Mouse (Mus musculus) urinary bladder, adult 18-20 months (tissue): Measurements from ENCODE around the gene Il1b.
A peak's percentile ranks its signal among the peaks of the same experiment; 100 is the strongest.

ENCODE experiments used
- DNase-seq, 2 experiments: peaks; one replicate each; pipeline ENCODE4 v3.0.0; 2022; ENCODE audit warnings: low spot score in 2 of 2, mixed read lengths in 2 of 2

The Il1b gene

DNA sequence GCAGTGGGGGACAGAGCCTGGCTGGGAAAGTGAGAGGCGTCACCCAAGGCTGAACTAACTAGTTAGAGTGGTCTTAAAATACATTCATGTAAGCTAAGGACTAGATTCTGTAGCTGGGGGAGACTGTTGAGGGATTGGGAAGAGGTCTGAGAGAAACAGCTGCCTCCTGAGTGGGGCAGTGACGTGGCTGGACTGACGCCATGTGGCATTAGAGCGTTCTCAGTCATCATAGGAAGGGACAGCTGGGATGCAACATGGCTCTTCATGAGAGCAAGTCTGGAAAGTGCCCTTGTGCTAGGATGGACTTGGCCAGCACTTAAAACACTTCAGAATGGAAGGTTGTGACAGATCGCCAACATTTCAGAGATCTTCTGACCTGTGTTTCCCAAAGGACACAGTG, 2.1 kb downstream of the Il1b start:
- no peak for DNase-seq

DNA sequence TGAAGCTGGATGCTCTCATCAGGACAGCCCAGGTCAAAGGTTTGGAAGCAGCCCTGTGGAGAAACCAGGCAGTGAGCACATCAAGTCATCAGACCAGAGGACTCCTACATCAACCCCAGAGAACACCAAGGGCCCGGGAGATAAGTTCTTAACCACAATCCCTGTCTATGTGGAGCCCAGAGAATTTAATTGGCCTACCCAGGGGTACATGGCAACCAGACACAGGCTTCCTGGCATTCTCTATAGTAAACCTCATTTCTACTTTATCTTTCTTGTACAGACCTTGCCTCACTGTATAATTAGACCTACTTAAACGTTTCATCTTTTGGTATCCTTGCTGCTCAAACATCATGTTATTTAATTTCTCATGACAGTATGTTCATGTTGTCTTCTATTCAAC, 2.8 kb downstream of the Il1b start:
- no peak for DNase-seq

DNA sequence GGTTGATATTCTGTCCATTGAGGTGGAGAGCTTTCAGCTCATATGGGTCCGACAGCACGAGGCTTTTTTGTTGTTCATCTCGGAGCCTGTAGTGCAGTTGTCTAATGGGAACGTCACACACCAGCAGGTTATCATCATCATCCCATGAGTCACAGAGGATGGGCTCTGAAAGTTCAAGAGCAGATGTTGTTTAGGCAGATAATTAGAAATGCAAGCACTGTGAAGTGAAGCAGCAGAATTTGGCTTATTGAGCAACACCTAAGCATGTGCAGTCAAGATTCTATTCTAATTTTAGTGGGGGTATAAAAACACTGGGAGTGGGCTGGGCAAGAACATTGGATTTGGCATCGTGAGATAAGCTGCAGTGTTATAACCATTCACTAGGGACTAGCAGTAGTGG, 3.7 kb downstream of the Il1b start:
- DNase-seq = no peak

GRCm38 (mm10) chr2:129360975-129361560, 9.9 kb downstream of the Il1b start:
- no peak for DNase-seq

DNA sequence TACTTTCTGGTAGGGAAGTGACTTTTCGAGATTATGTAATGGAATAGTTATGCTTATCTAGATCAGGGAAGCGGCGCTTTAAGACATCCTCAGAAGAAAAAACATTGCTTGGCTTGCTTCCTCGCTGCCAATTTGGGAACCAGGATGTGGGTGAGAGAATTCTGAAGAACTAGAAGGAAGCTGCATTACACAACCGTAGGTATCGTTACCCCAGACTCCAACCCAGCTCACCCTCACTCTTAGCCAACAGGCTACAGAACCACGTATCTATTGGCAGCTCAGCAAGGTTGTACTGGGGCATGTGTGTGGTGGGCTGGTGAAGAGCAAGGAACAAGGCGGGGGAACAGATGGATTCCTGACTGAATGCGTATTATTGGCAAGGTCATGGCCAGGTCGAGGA, 10.7 kb downstream of the Il1b start:
- DNase-seq = no peak

DNA sequence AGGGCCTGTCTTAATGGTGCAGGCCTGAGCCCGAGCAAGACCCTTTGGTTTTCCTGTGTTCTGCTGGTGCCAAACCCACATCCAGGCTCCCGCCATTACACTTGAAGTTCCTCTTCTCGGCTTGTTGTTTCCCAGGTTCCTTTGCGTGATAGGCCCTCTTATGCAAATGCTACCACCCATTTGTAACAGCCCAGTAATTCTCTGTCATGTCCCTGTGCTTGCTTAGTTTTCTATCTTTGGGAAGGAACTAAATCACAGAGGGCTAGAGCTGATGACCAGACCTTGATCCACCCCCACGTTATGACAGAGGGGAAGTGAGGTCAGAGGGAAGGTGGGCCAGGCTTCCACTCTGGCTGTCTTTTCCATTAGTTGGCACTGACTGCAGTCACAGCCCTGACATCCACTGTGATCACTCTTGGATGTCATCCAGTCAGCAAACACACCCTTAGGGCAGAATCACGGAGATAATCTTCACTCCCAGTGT, 32.8 kb downstream of the Il1b start:
- no peak for DNase-seq

- no peak for DNase-seq
Observed at GRCm38 (mm10) chr2:129333471-129333870, 37.5 kb downstream of the Il1b start.

DNA sequence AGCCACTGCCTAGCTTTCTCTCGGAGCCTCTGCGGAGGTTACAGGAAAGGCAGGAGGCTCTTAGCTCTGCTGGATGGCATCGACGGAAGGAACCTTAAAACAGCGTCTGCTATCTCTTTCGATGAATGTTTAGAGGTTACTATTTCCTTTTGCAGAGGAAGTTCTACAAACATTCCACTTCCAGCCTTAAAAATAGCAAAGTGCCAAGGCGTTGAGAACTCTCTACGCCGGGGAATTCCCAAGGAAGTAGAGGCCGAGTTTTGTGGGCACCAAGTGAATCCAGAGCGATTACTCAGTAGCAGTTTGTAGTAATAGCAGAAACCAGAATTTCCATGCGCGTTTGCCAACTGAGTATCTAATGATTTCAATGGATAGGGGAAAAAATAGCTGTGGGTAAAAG, 40.4 kb downstream of the Il1b start:
- no peak for DNase-seq

DNA sequence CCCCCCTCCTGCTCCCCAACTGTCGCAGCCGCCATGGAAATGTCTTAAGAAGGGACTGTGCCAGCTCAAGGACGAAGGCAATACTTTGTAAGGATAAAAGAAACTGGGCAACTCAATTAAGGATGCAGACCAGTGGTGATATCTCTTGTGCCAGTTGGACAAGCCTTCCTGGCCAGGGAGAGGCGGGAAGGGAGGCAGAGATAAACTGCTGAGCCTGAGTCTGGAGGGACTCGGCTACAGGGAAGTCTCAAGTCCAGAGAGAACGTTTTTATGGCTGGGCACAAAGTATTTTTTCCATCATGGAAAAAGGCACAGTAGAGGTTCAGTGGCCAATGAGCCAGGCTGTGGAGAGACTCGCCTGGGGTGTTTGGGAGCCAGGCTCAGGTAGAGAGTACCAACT, 40.9 kb downstream of the Il1b start:
- no peak for DNase-seq

- DNase-seq = no peak
Observed at GRCm38 (mm10) chr2:129328238-129328637, 42.7 kb downstream of the Il1b start.

DNA sequence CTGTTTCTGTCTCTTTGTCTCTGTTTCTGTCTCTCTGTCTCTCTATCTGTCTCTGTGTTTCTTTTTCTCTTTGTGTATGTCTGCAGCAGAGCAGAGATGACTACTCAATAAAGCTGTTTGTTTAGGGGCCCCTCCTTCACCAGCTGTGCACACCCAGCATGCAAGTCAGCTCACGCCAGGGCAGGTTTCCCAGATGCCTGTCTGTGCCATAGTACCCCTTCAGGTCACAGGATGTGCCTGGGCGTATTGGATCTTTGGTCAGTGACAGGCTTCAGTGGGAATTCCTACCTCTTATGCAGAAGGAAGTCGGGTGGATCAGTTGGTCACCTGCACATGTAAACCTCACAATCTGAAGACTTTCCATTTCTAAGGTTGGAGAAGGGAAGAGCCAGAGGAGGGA, 46.7 kb downstream of the Il1b start:
- peak; percentile 34 to 66 for DNase-seq

- DNase-seq = no peak
Observed at GRCm38 (mm10) chr2:129322117-129322635, 48.8 kb downstream of the Il1b start.

DNA sequence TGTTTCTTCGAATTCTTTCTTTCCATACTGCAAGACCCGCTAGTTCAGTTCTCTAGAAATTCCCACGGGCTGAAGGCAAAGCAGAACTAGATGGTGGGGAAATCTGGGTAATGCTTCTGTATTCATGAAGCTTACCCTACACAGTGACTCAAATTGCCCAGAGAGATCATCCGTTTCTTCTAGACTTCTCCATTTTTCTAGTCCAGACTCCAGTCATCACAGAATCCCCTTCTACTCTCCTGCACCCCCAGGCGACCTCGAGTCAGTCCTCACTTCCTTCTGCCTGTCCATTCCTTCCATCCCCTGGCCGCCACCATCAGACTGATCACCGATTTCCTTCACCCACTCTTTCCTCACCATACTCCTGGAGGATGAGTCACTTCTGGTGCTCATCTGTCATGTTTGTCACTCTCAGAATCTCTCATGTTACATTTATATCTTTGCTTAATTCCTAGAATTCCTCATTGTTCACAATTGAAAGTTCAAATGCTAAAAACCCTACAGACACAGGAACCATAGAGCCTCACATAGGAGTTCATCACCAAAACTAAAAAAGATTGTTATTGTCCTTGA, 50.8 kb downstream of the Il1b start:
- no peak for DNase-seq

DNA sequence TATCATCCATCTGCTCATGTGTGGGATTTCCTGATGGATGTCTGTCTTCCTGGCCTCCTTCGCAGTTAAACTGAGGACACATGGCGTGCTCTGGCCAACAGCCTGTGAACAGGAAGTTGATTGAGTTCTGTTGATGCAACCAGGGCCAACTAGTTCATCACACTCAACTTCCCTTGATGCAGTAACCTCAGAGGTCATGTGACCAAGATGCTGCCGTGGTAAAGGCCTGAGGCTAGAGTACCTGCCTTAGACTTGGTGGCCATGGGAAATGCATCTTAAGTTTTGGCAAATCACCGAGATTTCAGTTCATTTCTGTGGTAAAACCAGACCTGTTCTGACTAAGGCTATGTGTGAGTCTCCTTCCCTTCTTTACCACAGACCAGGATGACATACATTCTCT, 55.1 kb downstream of the Il1b start:
- DNase-seq = no peak

DNA sequence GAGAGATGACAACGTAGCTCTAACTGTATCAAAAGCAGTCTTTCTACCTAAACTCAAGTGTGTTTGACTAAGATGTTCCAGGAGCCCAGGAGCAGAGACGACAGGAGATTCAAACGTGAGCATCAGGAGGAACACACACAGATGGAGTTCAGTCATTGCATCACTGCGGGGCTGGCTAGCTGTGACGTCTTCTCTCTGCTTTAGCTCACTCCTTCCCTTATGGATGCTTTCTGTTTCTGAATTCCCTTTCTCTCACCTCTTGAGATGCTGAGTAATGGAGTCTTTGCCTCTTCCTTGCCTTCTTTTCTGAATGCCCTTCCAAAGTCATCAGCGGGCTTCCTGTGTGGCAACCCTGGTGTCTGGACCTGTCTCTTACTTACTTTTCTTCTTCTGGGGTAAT, 56.1 kb downstream of the Il1b start:
- DNase-seq = no peak
